Mouse (Mus musculus) intestine, embryonic 14.5 days (tissue): ENCODE measurements around the gene Gm11116. TPM values are rescaled to one million over a fixed set of nuclear protein-coding genes. Genes with fewer than 3 reads are reported as not detected.
"Not testable (repeated sequence)": the region's sequence is repeated elsewhere in the genome, so short reads cannot be mapped to it uniquely, and the experiment has no call there.

ENCODE experiments used
- ATAC-seq: fragments of 200-750 bp; cut with Nextera tagmentation; replicated peaks from 2 replicates; pipeline ENCODE4 v1.8.0; 2017; ENCODE audit warnings: low read depth, moderate number of reproducible peaks, moderate TSS enrichment, moderate library complexity; ENCODE audit not compliant: low FRiP score, low TSS enrichment
- DNase-seq: peaks from one replicate; pipeline ENCODE4 v3.0.0-alpha.2; 2018; ENCODE audit warnings: low spot score
- H3K27ac ChIP-seq: fragments of 300-500 bp; sonication (generic); 2 replicates; pipeline ENCODE4 v1.5.1; 2014; ENCODE audit warnings: low read depth, mild to moderate bottlenecking, control low read depth
- H3K27me3 ChIP-seq: fragments of 300-500 bp; sonication (generic); replicated peaks from 2 replicates; pipeline ENCODE4 v1.6.1; 2014; ENCODE audit warnings: low read length, control low read depth; ENCODE audit not compliant: control insufficient read depth, insufficient read depth
- H3K36me3 ChIP-seq: fragments of 300-500 bp; sonication (generic); 2 replicates; pipeline ENCODE4 v1.6.1; 2014; ENCODE audit warnings: low read length, control low read depth; ENCODE audit not compliant: control insufficient read depth, insufficient read depth
- H3K4me1 ChIP-seq: fragments of 300-500 bp; sonication (generic); replicated peaks from 2 replicates; pipeline ENCODE4 v1.6.1; 2014; ENCODE audit warnings: low read length, control low read depth, mixed read lengths; ENCODE audit not compliant: control insufficient read depth, insufficient read depth
- H3K4me2 ChIP-seq: fragments of 300-500 bp; sonication (generic); 2 replicates; pipeline ENCODE4 v1.6.1; 2014; ENCODE audit warnings: low read length
- H3K4me3 ChIP-seq: fragments of 300-500 bp; sonication (generic); 2 replicates; pipeline ENCODE4 v1.5.1; 2014; ENCODE audit warnings: low read depth, low read length, control low read depth, mixed read lengths
- H3K9ac ChIP-seq: fragments of 300-500 bp; sonication (generic); 2 replicates; pipeline ENCODE4 v1.6.1; 2014; ENCODE audit warnings: mild to moderate bottlenecking, low read length
- H3K9me3 ChIP-seq: fragments of 300-500 bp; sonication (generic); 2 replicates; pipeline ENCODE4 v1.6.1; 2016; ENCODE audit warnings: low read length, control low read depth; ENCODE audit not compliant: control insufficient read depth
- WGBS: fragments of 180-500 bp; shearing (Covaris S2); extraction: QIAGEN DNeasy Blood & Tissue Kit; methylation state at CpG from one replicate; pipeline ENCODE4 v1.1.7; 2014; 5-methylcytosine and 5-hydroxymethylcytosine counted together
- polyA plus RNA-seq: library from polyadenylated mRNA; unstranded; fragments of >200 nt; fragmentation: Nextera tagmentation; extraction: Ambion mirVana; gene quantifications from 2 replicates; pipeline ENCODE4 v1.2.1, GENCODE M21; 2014

Gene Gm11116
- polyA plus RNA-seq: not detected in 2 replicates

DNA sequence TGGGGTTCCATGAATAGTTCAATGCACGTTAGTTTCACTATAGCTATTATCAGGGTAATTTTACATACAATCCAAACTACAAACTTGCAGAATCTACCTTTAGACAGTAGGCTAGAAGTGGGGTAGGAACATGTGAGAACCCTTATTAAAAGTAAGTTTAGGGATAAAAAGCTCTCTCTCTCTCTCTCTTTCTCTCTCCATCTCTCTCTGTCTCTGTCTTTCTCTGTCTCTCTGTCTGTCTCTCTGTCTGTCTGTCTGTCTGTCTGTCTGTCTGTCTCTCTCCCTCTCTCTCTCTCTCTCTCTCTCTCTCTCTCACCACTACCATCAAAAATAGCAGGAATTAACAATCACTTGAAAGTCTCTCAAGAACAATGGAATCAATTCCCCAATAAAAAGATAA lies at the start of gene Gm11116:
TSS of gene Gm11116 (minus strand) at position 101 of the 400 bp plus-strand sequence.
- DNase-seq (no peak), ATAC-seq (no peak)
- Histone ChIP-seq H3K27ac (no peak within 1 kb of the TSS), H3K4me3 (no peak within 1 kb of the TSS), H3K4me1 (no peaks in the 10 kb centered on the region), H3K4me2 (no peak within 1 kb of the TSS), H3K9ac (no peak within 1 kb of the TSS), H3K27me3 (no peaks in the 10 kb centered on the region), H3K9me3 (no peaks in the 10 kb centered on the region), H3K36me3 (no peaks in the 10 kb centered on the region)
- 65% methylated on average over 1 of the region's 1 CpGs for WGBS

- no peaks in the 10 kb centered on the region for H3K9me3 ChIP-seq
- no peak within 1 kb of the TSS for H3K4me3 ChIP-seq
- no peak within 1 kb of the TSS for H3K27ac ChIP-seq
- H3K4me1 ChIP-seq: no peaks in the 10 kb centered on the region
- H3K4me2 ChIP-seq: no peak within 1 kb of the TSS
- H3K27me3 ChIP-seq: no peaks in the 10 kb centered on the region
- DNase-seq: no peak
- H3K9ac ChIP-seq: no peak within 1 kb of the TSS
- no peak for ATAC-seq
- H3K36me3 ChIP-seq: no peaks in the 10 kb centered on the region
Measured at GRCm38 (mm10) chr5:88153999-88154398, 42.7 kb upstream of the Gm11116 start, which contains the start of gene Gm11115. TSS of gene Gm11115 (minus strand) at chr5:88154099.

- H3K4me2 ChIP-seq, ATAC-seq, H3K9me3 ChIP-seq, H3K27ac ChIP-seq, H3K4me1 ChIP-seq, H3K9ac ChIP-seq, H3K36me3 ChIP-seq, H3K27me3 ChIP-seq, DNase-seq, H3K4me3 ChIP-seq: not testable (repeated sequence)
Measured at GRCm38 (mm10) chr5:88086256-88086655, 25.1 kb downstream of the Gm11116 start, which contains the start of gene Smr2. TSS of gene Smr2 (plus strand) at chr5:88086556.

Other genes starting within 250 kb of the Gm11116 start
- gene Odam, start 226.5 kb downstream of the Gm11116 start, polyA plus RNA-seq: not detected in 2 replicates
- gene Csn3, start 186.0 kb downstream of the Gm11116 start, polyA plus RNA-seq: 0.49 and 1.0 TPM in 2 replicates
- not detected in 2 replicates for gene 2310003L06Rik, start 142.1 kb downstream of the Gm11116 start, polyA plus RNA-seq
- gene Gm28434, start 142.0 kb downstream of the Gm11116 start, polyA plus RNA-seq: not detected in 2 replicates
- not detected in 2 replicates for gene Cabs1, start 132.1 kb downstream of the Gm11116 start, polyA plus RNA-seq
- not detected in 2 replicates for gene Smr3a, start 109.0 kb downstream of the Gm11116 start, polyA plus RNA-seq
- gene Smr2, start 25.0 kb downstream of the Gm11116 start, polyA plus RNA-seq: not detected in 2 replicates
- not detected in 2 replicates for gene Gm11115, start 42.6 kb upstream of the Gm11116 start, polyA plus RNA-seq
- not detected in 2 replicates for gene Gm7714, start 157.4 kb upstream of the Gm11116 start, polyA plus RNA-seq
- gene Prol1, start 205.8 kb upstream of the Gm11116 start, polyA plus RNA-seq: not detected in 2 replicates